Mouse (Mus musculus): ENCODE measurements around the gene Tmx1. TPM values are rescaled to one million over a fixed set of nuclear protein-coding genes. Genes with fewer than 3 reads are reported as not detected.

Tmx1 gene
- polyA plus RNA-seq, 1 experiment from 2014 or later: 123 TPM

GRCm38 (mm10) chr12:70430307-70430950 is 22.5 kb upstream of the Tmx1 start:
- Histone ChIP-seq H3K9me3 (replicated peaks; ENCODE audit: control insufficient read depth, low read length) (no peaks in the 10 kb centered on the region), H3K9ac (ENCODE audit: low read length) (no peak overlapping the region), H3K27me3 (ENCODE audit: control insufficient read depth, insufficient read depth, low read length) (no peaks in the 10 kb centered on the region), H3K4me1 (ENCODE audit: control insufficient read depth, insufficient read depth, low read length) (no peaks in the 10 kb centered on the region), H3K36me3 (ENCODE audit: control insufficient read depth, insufficient read depth, low read length) (no peaks in the 10 kb centered on the region), H3K4me2 (ENCODE audit: low read depth, low read length) (no peak overlapping the region), H3K27ac (ENCODE audit: low read length) (no peak overlapping the region), H3K4me3 (replicated peaks; ENCODE audit: low read length) (no peak overlapping the region)
- WGBS: 29% methylated on average over 8 of the region's 8 CpGs
- no peak for ATAC-seq (ENCODE audit: insufficient read depth, low FRiP score)

- Histone ChIP-seq H3K4me1 (ENCODE audit: control insufficient read depth, insufficient read depth, low read length) (no peaks in the 10 kb centered on the region), H3K4me3 (replicated peaks; ENCODE audit: low read length) (no peak overlapping the region), H3K27ac (ENCODE audit: low read length) (no peak overlapping the region), H3K27me3 (ENCODE audit: control insufficient read depth, insufficient read depth, low read length) (no peaks in the 10 kb centered on the region), H3K4me2 (ENCODE audit: low read depth, low read length) (no peak overlapping the region), H3K9me3 (replicated peaks; ENCODE audit: control insufficient read depth, low read length) (no peaks in the 10 kb centered on the region), H3K9ac (ENCODE audit: low read length) (no peak overlapping the region), H3K36me3 (ENCODE audit: control insufficient read depth, insufficient read depth, low read length) (no peaks in the 10 kb centered on the region)
- no peak for ATAC-seq (ENCODE audit: insufficient read depth, low FRiP score)
- 48% methylated on average over 5 of the region's 5 CpGs for WGBS
These were observed 21.5 kb upstream of the Tmx1 start for GRCm38 (mm10) chr12:70431428-70431827.

- H3K36me3 ChIP-seq (ENCODE audit: control insufficient read depth, insufficient read depth, low read length): no peaks in the 10 kb centered on the region
- no peak for ATAC-seq (ENCODE audit: insufficient read depth, low FRiP score)
- H3K27ac ChIP-seq (ENCODE audit: low read length): no peak overlapping the region
- no peak overlapping the region for H3K4me2 ChIP-seq (ENCODE audit: low read depth, low read length)
- H3K4me3 ChIP-seq (replicated peaks; ENCODE audit: low read length): no peak overlapping the region
- peaks cover 14% of the 10 kb centered on the region for H3K4me1 ChIP-seq (ENCODE audit: control insufficient read depth, insufficient read depth, low read length)
- H3K27me3 ChIP-seq (ENCODE audit: control insufficient read depth, insufficient read depth, low read length): no peaks in the 10 kb centered on the region
- H3K9ac ChIP-seq (ENCODE audit: low read length): no peak overlapping the region
- H3K9me3 ChIP-seq (replicated peaks; ENCODE audit: control insufficient read depth, low read length): no peaks in the 10 kb centered on the region
These were observed 2.9 kb upstream of the Tmx1 start for GRCm38 (mm10) chr12:70449961-70450360.

GRCm38 (mm10) chr12:70451533-70451932 is 1.4 kb upstream of the Tmx1 start:
- 88% methylated on average over 3 of the region's 3 CpGs for WGBS
- Histone ChIP-seq H3K27me3 (ENCODE audit: control insufficient read depth, insufficient read depth, low read length) (no peaks in the 10 kb centered on the region), H3K27ac (ENCODE audit: low read length) (no peak overlapping the region)

GRCm38 (mm10) chr12:70452143-70452542 is 752 bp upstream of the Tmx1 start:
- Histone ChIP-seq H3K4me2 (ENCODE audit: low read depth, low read length) (peak overlapping the region; percentile 85), H3K27me3 (ENCODE audit: control insufficient read depth, insufficient read depth, low read length) (no peaks in the 10 kb centered on the region), H3K9me3 (replicated peaks; ENCODE audit: control insufficient read depth, low read length) (no peaks in the 10 kb centered on the region), H3K4me1 (ENCODE audit: control insufficient read depth, insufficient read depth, low read length) (peaks cover 14% of the 10 kb centered on the region), H3K9ac (ENCODE audit: low read length) (peak overlapping the region; percentile 91; the same call in 1 of the 2 replicates), H3K4me3 (replicated peaks; ENCODE audit: low read length) (peak overlapping the region; percentile 66; the same call in 1 of the 2 replicates), H3K27ac (ENCODE audit: low read length) (no peak overlapping the region), H3K36me3 (ENCODE audit: control insufficient read depth, insufficient read depth, low read length) (no peaks in the 10 kb centered on the region)
- no peak for ATAC-seq (ENCODE audit: insufficient read depth, low FRiP score)
- WGBS: 62% methylated on average over 2 of the region's 2 CpGs

More at GRCm38 (mm10) chr12:70451533-70451932, 1.4 kb upstream of the Tmx1 start:
- no peak overlapping the region for H3K4me3 ChIP-seq (replicated peaks; ENCODE audit: low read length)
- ATAC-seq (ENCODE audit: insufficient read depth, low FRiP score): no peak
- peaks cover 14% of the 10 kb centered on the region for H3K4me1 ChIP-seq (ENCODE audit: control insufficient read depth, insufficient read depth, low read length)
- no peaks in the 10 kb centered on the region for H3K36me3 ChIP-seq (ENCODE audit: control insufficient read depth, insufficient read depth, low read length)
- no peaks in the 10 kb centered on the region for H3K9me3 ChIP-seq (replicated peaks; ENCODE audit: control insufficient read depth, low read length)
- H3K9ac ChIP-seq (ENCODE audit: low read length): no peak overlapping the region
- H3K4me2 ChIP-seq (ENCODE audit: low read depth, low read length): no peak overlapping the region

- H3K4me3 ChIP-seq (replicated peaks; ENCODE audit: low read length): no peak overlapping the region
- no peak overlapping the region for H3K27ac ChIP-seq (ENCODE audit: low read length)
- H3K36me3 ChIP-seq (ENCODE audit: control insufficient read depth, insufficient read depth, low read length): peaks cover 24% of the 10 kb centered on the region
- H3K9me3 ChIP-seq (replicated peaks; ENCODE audit: control insufficient read depth, low read length): 0 out of 2 replicates have a peak, but pooled peaks cover under 1% of the 10 kb centered on the region
- ATAC-seq (ENCODE audit: insufficient read depth, low FRiP score): no peak
- no peaks in the 10 kb centered on the region for H3K27me3 ChIP-seq (ENCODE audit: control insufficient read depth, insufficient read depth, low read length)
- 82% methylated on average over 8 of the region's 8 CpGs for WGBS
- peaks cover 14% of the 10 kb centered on the region for H3K4me1 ChIP-seq (ENCODE audit: control insufficient read depth, insufficient read depth, low read length)
- H3K4me2 ChIP-seq (ENCODE audit: low read depth, low read length): no peak overlapping the region
- no peak overlapping the region for H3K9ac ChIP-seq (ENCODE audit: low read length)
These were observed 2.3 kb downstream of the Tmx1 start for GRCm38 (mm10) chr12:70455226-70455625.

GRCm38 (mm10) chr12:70459546-70459945 is 6.7 kb downstream of the Tmx1 start:
- H3K36me3 ChIP-seq (ENCODE audit: control insufficient read depth, insufficient read depth, low read length): peaks cover 26% of the 10 kb centered on the region
- H3K4me1 ChIP-seq (ENCODE audit: control insufficient read depth, insufficient read depth, low read length): no peaks in the 10 kb centered on the region
- ATAC-seq (ENCODE audit: insufficient read depth, low FRiP score): no peak
- H3K9me3 ChIP-seq (replicated peaks; ENCODE audit: control insufficient read depth, low read length): 0 out of 2 replicates have a peak, but pooled peaks cover 2% of the 10 kb centered on the region
- no peak overlapping the region for H3K4me3 ChIP-seq (replicated peaks; ENCODE audit: low read length)
- H3K9ac ChIP-seq (ENCODE audit: low read length): no peak overlapping the region
- 97% methylated on average over 1 of the region's 1 CpGs for WGBS
- H3K27me3 ChIP-seq (ENCODE audit: control insufficient read depth, insufficient read depth, low read length): no peaks in the 10 kb centered on the region
- H3K4me2 ChIP-seq (ENCODE audit: low read depth, low read length): no peak overlapping the region
- H3K27ac ChIP-seq (ENCODE audit: low read length): no peak overlapping the region

GRCm38 (mm10) chr12:70464016-70464415 is 11.1 kb downstream of the Tmx1 start:
- Histone ChIP-seq H3K9me3 (replicated peaks; ENCODE audit: control insufficient read depth, low read length) (0 out of 2 replicates have a peak, but pooled peaks cover 2% of the 10 kb centered on the region), H3K9ac (ENCODE audit: low read length) (no peak overlapping the region), H3K36me3 (ENCODE audit: control insufficient read depth, insufficient read depth, low read length) (peaks cover 20% of the 10 kb centered on the region), H3K27me3 (ENCODE audit: control insufficient read depth, insufficient read depth, low read length) (no peaks in the 10 kb centered on the region), H3K27ac (ENCODE audit: low read length) (no peak overlapping the region), H3K4me3 (replicated peaks; ENCODE audit: low read length) (no peak overlapping the region), H3K4me2 (ENCODE audit: low read depth, low read length) (no peak overlapping the region), H3K4me1 (ENCODE audit: control insufficient read depth, insufficient read depth, low read length) (no peaks in the 10 kb centered on the region)
- ATAC-seq (ENCODE audit: insufficient read depth, low FRiP score): no peak
- WGBS: 84% methylated on average over 4 of the region's 4 CpGs

GRCm38 (mm10) chr12:70475336-70475735 is 22.4 kb downstream of the Tmx1 start:
- Histone ChIP-seq H3K36me3 (ENCODE audit: control insufficient read depth, insufficient read depth, low read length) (no peaks in the 10 kb centered on the region), H3K9me3 (replicated peaks; ENCODE audit: control insufficient read depth, low read length) (no peaks in the 10 kb centered on the region), H3K4me1 (ENCODE audit: control insufficient read depth, insufficient read depth, low read length) (no peaks in the 10 kb centered on the region), H3K27ac (ENCODE audit: low read length) (no peak overlapping the region), H3K27me3 (ENCODE audit: control insufficient read depth, insufficient read depth, low read length) (no peaks in the 10 kb centered on the region), H3K4me2 (ENCODE audit: low read depth, low read length) (no peak overlapping the region), H3K9ac (ENCODE audit: low read length) (no peak overlapping the region), H3K4me3 (replicated peaks; ENCODE audit: low read length) (no peak overlapping the region)
- 81% methylated on average over 3 of the region's 3 CpGs for WGBS
- no peak for ATAC-seq (ENCODE audit: insufficient read depth, low FRiP score)

Data from stomach, embryonic 16.5 days (tissue).